Mouse (Mus musculus) testis, adult 2 months (tissue): ENCODE results near the gene Ccdc141.

Experiments
- CTCF ChIP-seq: fragments of 200-500 bp; IDR thresholded peaks from 2 replicates; pipeline ENCODE4 v1.5.1; 2012; ENCODE audit warnings: low read depth, mild to moderate bottlenecking, inconsistent platforms, low read length, moderate library complexity; ENCODE audit not compliant: control insufficient read depth, insufficient read depth, insufficient replicate concordance
- POLR2A ChIP-seq: fragments of 200-500 bp; IDR thresholded peaks from 2 replicates; pipeline ENCODE4 v1.6.1; 2012; ENCODE audit warnings: low read depth, mild to moderate bottlenecking, inconsistent platforms, low read length, moderate library complexity; ENCODE audit not compliant: control insufficient read depth

DNA sequence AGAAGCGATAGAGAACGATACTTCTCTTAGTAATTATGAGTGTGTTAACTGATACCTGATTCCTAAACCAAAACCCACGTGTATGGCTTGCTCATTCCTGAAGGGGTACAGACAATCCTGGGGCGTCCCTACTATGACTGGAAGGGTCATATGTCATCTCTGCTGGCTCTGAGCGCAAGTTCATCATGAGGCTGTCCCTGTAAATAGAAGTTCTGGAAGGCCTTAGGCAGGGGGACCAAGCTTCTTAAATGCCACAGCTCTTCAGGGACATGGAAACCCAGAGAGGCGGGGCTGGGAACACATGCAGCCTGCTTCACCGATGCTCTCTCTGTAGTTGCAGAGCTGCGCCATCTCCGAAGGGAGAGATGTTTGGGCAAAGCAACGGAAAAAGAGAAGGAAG, 133.2 kb downstream of the Ccdc141 start:
- TF ChIP-seq POLR2A = no peak
- TF ChIP-seq CTCF = no peak
